Mouse (Mus musculus): ENCODE data around the gene Gnmt. TPM values are rescaled to one million over a fixed set of nuclear protein-coding genes. Genes with fewer than 3 reads are reported as not detected.
"Not testable (repeated sequence)": the region's sequence is repeated elsewhere in the genome, so short reads cannot be mapped to it uniquely, and the experiment has no call there.

The Gnmt gene
- total and polyA plus RNA-seq, 3 experiments: 0.17 TPM; not detected in 2

GRCm38 (mm10) chr17:46772404-46773277, 43.7 kb upstream of the Gnmt start, which contains the start of gene 2310039H08Rik:
Gene 2310039H08Rik, plus strand, starts transcription at chr17:46772635.
- Histone ChIP-seq H3K4me3 (ENCODE audit: low read depth, low read length) (peak within 1 kb of the TSS; percentile 99), H3K4me1 (ENCODE audit: insufficient read depth, low read depth, low read length) (peaks cover 51% of the 10 kb centered on the region), H3K27me3 (ENCODE audit: insufficient read depth, low read length) (peaks cover 4% of the 10 kb centered on the region; the same call in 1 of the 2 replicates), H3K9me3 (replicated peaks) (no peaks in the 10 kb centered on the region), H3K36me3 (replicated peaks) (peaks cover 37% of the 10 kb centered on the region)
- DNase-seq (ENCODE audit: low spot score) (peak; percentile 96), ATAC-seq (ENCODE audit: extremely low read depth, insufficient number of reproducible peaks, low FRiP score, poor library complexity, severe bottlenecking) (peak; percentile 75)
- TF ChIP-seq POLR2AphosphoS5 (IDR thresholded peaks at IDR 0.05; ENCODE audit: insufficient replicate concordance, low read depth, low read length) (0 out of 2 replicates have a peak, but pooled peaks have one; percentile 78), GATA1 (IDR thresholded peaks at IDR 0.05; ENCODE audit: borderline replicate concordance, low read length) (no peak)

GRCm38 (mm10) chr17:46772038-46772403, 43.1 kb upstream of the Gnmt start:
- no peaks in the 10 kb centered on the region for H3K9me3 ChIP-seq (replicated peaks)
- H3K4me1 ChIP-seq (ENCODE audit: insufficient read depth, low read depth, low read length): peaks cover 51% of the 10 kb centered on the region
- H3K27me3 ChIP-seq (ENCODE audit: insufficient read depth, low read length): peaks cover 4% of the 10 kb centered on the region; the same call in 1 of the 2 replicates
- H3K36me3 ChIP-seq (replicated peaks): peaks cover 31% of the 10 kb centered on the region
- ATAC-seq (ENCODE audit: extremely low read depth, insufficient number of reproducible peaks, low FRiP score, poor library complexity, severe bottlenecking) (no peak), DNase-seq (ENCODE audit: low spot score) (no peak)
- TF ChIP-seq GATA1 (IDR thresholded peaks at IDR 0.05; ENCODE audit: borderline replicate concordance, low read length) (no peak), POLR2AphosphoS5 (IDR thresholded peaks at IDR 0.05; ENCODE audit: insufficient replicate concordance, low read depth, low read length) (no peak), GATA2 (IDR thresholded peaks at IDR 0.05; ENCODE audit: borderline replicate concordance, low read depth, low read length) (no peak), CTCF (IDR thresholded peaks at IDR 0.05; ENCODE audit: low read depth, low read length) (no peak), TAL1 (conservative IDR thresholded peaks at IDR 0.05; ENCODE audit: low read depth, low read length) (no peak)
- peak overlapping the region; percentile 99 for H3K4me3 ChIP-seq (ENCODE audit: low read depth, low read length)

GRCm38 (mm10) chr17:46771616-46772015, 42.6 kb upstream of the Gnmt start:
- H3K9me3 ChIP-seq (replicated peaks): no peaks in the 10 kb centered on the region
- H3K27me3 ChIP-seq (ENCODE audit: insufficient read depth, low read length): peaks cover 4% of the 10 kb centered on the region; the same call in 1 of the 2 replicates
- peaks cover 51% of the 10 kb centered on the region for H3K4me1 ChIP-seq (ENCODE audit: insufficient read depth, low read depth, low read length)
- no peak for DNase-seq (ENCODE audit: low spot score)
- TF ChIP-seq POLR2AphosphoS5 (IDR thresholded peaks at IDR 0.05; ENCODE audit: insufficient replicate concordance, low read depth, low read length) (no peak), TAL1 (conservative IDR thresholded peaks at IDR 0.05; ENCODE audit: low read depth, low read length) (no peak), CTCF (IDR thresholded peaks at IDR 0.05; ENCODE audit: low read depth, low read length) (no peak)
- H3K4me3 ChIP-seq (ENCODE audit: low read depth, low read length): peak overlapping the region; percentile 99; the same call in 1 of the 2 replicates
- ATAC-seq (ENCODE audit: extremely low read depth, insufficient number of reproducible peaks, low FRiP score, poor library complexity, severe bottlenecking): no peak
- peaks cover 28% of the 10 kb centered on the region for H3K36me3 ChIP-seq (replicated peaks)

- Histone ChIP-seq H3K27me3 (ENCODE audit: insufficient read depth, low read length) (peaks cover 4% of the 10 kb centered on the region; the same call in 1 of the 2 replicates), H3K9me3 (replicated peaks) (no peaks in the 10 kb centered on the region), H3K4me1 (ENCODE audit: insufficient read depth, low read depth, low read length) (peaks cover 46% of the 10 kb centered on the region), H3K36me3 (replicated peaks) (peaks cover 23% of the 10 kb centered on the region), H3K4me3 (ENCODE audit: low read depth, low read length) (no peak overlapping the region)
- no peak for ATAC-seq (ENCODE audit: extremely low read depth, insufficient number of reproducible peaks, low FRiP score, poor library complexity, severe bottlenecking)
- TF ChIP-seq TAL1 (conservative IDR thresholded peaks at IDR 0.05; ENCODE audit: low read depth, low read length): no peak
- no peak for TF ChIP-seq GATA1 (IDR thresholded peaks at IDR 0.05; ENCODE audit: borderline replicate concordance, low read length)
- no peak for TF ChIP-seq POLR2AphosphoS5 (IDR thresholded peaks at IDR 0.05; ENCODE audit: insufficient replicate concordance, low read depth, low read length)
- no peak for TF ChIP-seq CTCF (IDR thresholded peaks at IDR 0.05; ENCODE audit: low read depth, low read length)
- no peak for TF ChIP-seq GATA2 (IDR thresholded peaks at IDR 0.05; ENCODE audit: borderline replicate concordance, low read depth, low read length)
- DNase-seq (ENCODE audit: low spot score): no peak
Measured at GRCm38 (mm10) chr17:46771025-46771424, 42.1 kb upstream of the Gnmt start.

GRCm38 (mm10) chr17:46770546-46770945, 41.6 kb upstream of the Gnmt start:
- TF ChIP-seq CTCF (IDR thresholded peaks at IDR 0.05; ENCODE audit: low read depth, low read length) (no peak), GATA2 (IDR thresholded peaks at IDR 0.05; ENCODE audit: borderline replicate concordance, low read depth, low read length) (no peak), GATA1 (IDR thresholded peaks at IDR 0.05; ENCODE audit: borderline replicate concordance, low read length) (no peak), POLR2AphosphoS5 (IDR thresholded peaks at IDR 0.05; ENCODE audit: insufficient replicate concordance, low read depth, low read length) (no peak), TAL1 (conservative IDR thresholded peaks at IDR 0.05; ENCODE audit: low read depth, low read length) (no peak)
- Histone ChIP-seq H3K9me3 (replicated peaks) (no peaks in the 10 kb centered on the region), H3K27me3 (ENCODE audit: insufficient read depth, low read length) (peaks cover 4% of the 10 kb centered on the region; the same call in 1 of the 2 replicates), H3K4me3 (ENCODE audit: low read depth, low read length) (no peak overlapping the region), H3K36me3 (replicated peaks) (peaks cover 18% of the 10 kb centered on the region), H3K4me1 (ENCODE audit: insufficient read depth, low read depth, low read length) (peaks cover 41% of the 10 kb centered on the region)
- no peak for ATAC-seq (ENCODE audit: extremely low read depth, insufficient number of reproducible peaks, low FRiP score, poor library complexity, severe bottlenecking)
- DNase-seq (ENCODE audit: low spot score): no peak

- ATAC-seq (ENCODE audit: extremely low read depth, insufficient number of reproducible peaks, low FRiP score, poor library complexity, severe bottlenecking) (no peak), DNase-seq (ENCODE audit: low spot score) (no peak)
- H3K4me1 ChIP-seq (ENCODE audit: insufficient read depth, low read depth, low read length): peaks cover 25% of the 10 kb centered on the region
- peaks cover 23% of the 10 kb centered on the region for H3K27me3 ChIP-seq (ENCODE audit: insufficient read depth, low read length)
- H3K4me3 ChIP-seq (ENCODE audit: low read depth, low read length): no peak overlapping the region
- TF ChIP-seq POLR2AphosphoS5 (IDR thresholded peaks at IDR 0.05; ENCODE audit: insufficient replicate concordance, low read depth, low read length): no peak
- no peak for TF ChIP-seq GATA2 (IDR thresholded peaks at IDR 0.05; ENCODE audit: borderline replicate concordance, low read depth, low read length)
- TF ChIP-seq CTCF (IDR thresholded peaks at IDR 0.05; ENCODE audit: low read depth, low read length): no peak
- no peak for TF ChIP-seq GATA1 (IDR thresholded peaks at IDR 0.05; ENCODE audit: borderline replicate concordance, low read length)
- no peak for TF ChIP-seq TAL1 (conservative IDR thresholded peaks at IDR 0.05; ENCODE audit: low read depth, low read length)
- no peaks in the 10 kb centered on the region for H3K36me3 ChIP-seq (replicated peaks)
- no peaks in the 10 kb centered on the region for H3K9me3 ChIP-seq (replicated peaks)
Measured at GRCm38 (mm10) chr17:46767868-46768267, 38.9 kb upstream of the Gnmt start.

GRCm38 (mm10) chr17:46764916-46765315, 35.9 kb upstream of the Gnmt start:
- not testable (repeated sequence) for H3K4me3 ChIP-seq (ENCODE audit: low read depth, low read length); H3K4me1 ChIP-seq (ENCODE audit: insufficient read depth, low read depth, low read length); DNase-seq (ENCODE audit: low spot score); ATAC-seq (ENCODE audit: extremely low read depth, insufficient number of reproducible peaks, low FRiP score, poor library complexity, severe bottlenecking); H3K9me3 ChIP-seq (replicated peaks); H3K36me3 ChIP-seq (replicated peaks)
- peaks cover 23% of the 10 kb centered on the region for H3K27me3 ChIP-seq (ENCODE audit: insufficient read depth, low read length)
